Mouse (Mus musculus) liver, embryonic 11.5 days (tissue): ENCODE data around the gene Gm40193. TPM values are rescaled to one million over a fixed set of nuclear protein-coding genes. Genes with fewer than 3 reads are reported as not detected.

Experiments used
- ATAC-seq: fragments of 200-750 bp; cut with Nextera tagmentation; replicated peaks from 2 replicates; pipeline ENCODE4 v1.8.0; 2017; ENCODE audit warnings: moderate number of reproducible peaks, mild to moderate bottlenecking, moderate TSS enrichment, moderate library complexity; ENCODE audit not compliant: low FRiP score
- DNase-seq: peaks from one replicate; pipeline ENCODE4 v3.0.0-alpha.2; 2017; ENCODE audit warnings: low spot score
- H3K27ac ChIP-seq: fragments of 300-500 bp; sonication (generic); 2 replicates; pipeline ENCODE4 v1.5.1; 2014; ENCODE audit warnings: mild to moderate bottlenecking, low read depth, low read length, control low read depth
- H3K27me3 ChIP-seq: fragments of 300-500 bp; sonication (generic); replicated peaks from 2 replicates; pipeline ENCODE4 v1.6.1; 2014; ENCODE audit warnings: low read length, mixed read lengths; ENCODE audit not compliant: control insufficient read depth, insufficient read depth
- H3K36me3 ChIP-seq: fragments of 300-500 bp; sonication (generic); 2 replicates; pipeline ENCODE4 v1.6.1; 2014; ENCODE audit warnings: mild to moderate bottlenecking, low read length, moderate library complexity, mixed read lengths; ENCODE audit not compliant: control insufficient read depth, insufficient read depth
- H3K4me1 ChIP-seq: fragments of 300-500 bp; sonication (generic); replicated peaks from 2 replicates; pipeline ENCODE4 v1.6.1; 2014; ENCODE audit warnings: low read length, mixed read lengths; ENCODE audit not compliant: control insufficient read depth, insufficient read depth
- H3K4me2 ChIP-seq: fragments of 300-500 bp; sonication (generic); 2 replicates; pipeline ENCODE4 v1.6.1; 2014; ENCODE audit warnings: mild to moderate bottlenecking, control low read depth, moderate library complexity
- H3K4me3 ChIP-seq: fragments of 300-500 bp; sonication (generic); 2 replicates; pipeline ENCODE4 v1.5.1; 2014; ENCODE audit warnings: low read depth, low read length, control low read depth
- H3K9ac ChIP-seq: fragments of 300-500 bp; sonication (generic); 2 replicates; pipeline ENCODE4 v1.6.1; 2014; ENCODE audit warnings: low read depth, low read length, control low read depth
- H3K9me3 ChIP-seq: fragments of 300-500 bp; sonication (generic); 2 replicates; pipeline ENCODE4 v1.6.1; 2016; ENCODE audit warnings: low read length, inconsistent platforms, mixed read lengths; ENCODE audit not compliant: control insufficient read depth
- WGBS: fragments of 180-500 bp; shearing (Covaris S2); extraction: QIAGEN DNeasy Blood & Tissue Kit; methylation state at CpG from one replicate; pipeline ENCODE4 v1.1.7; 2014; 5-methylcytosine and 5-hydroxymethylcytosine counted together
- polyA plus RNA-seq: library from polyadenylated mRNA; unstranded; fragments of >200 nt; fragmentation: Nextera tagmentation; extraction: Ambion mirVana; gene quantifications from 2 replicates; pipeline ENCODE4 v1.2.1, GENCODE M21; 2014

Gene Gm40193
- polyA plus RNA-seq, 1 experiment from 2014 or later = not detected

DNA sequence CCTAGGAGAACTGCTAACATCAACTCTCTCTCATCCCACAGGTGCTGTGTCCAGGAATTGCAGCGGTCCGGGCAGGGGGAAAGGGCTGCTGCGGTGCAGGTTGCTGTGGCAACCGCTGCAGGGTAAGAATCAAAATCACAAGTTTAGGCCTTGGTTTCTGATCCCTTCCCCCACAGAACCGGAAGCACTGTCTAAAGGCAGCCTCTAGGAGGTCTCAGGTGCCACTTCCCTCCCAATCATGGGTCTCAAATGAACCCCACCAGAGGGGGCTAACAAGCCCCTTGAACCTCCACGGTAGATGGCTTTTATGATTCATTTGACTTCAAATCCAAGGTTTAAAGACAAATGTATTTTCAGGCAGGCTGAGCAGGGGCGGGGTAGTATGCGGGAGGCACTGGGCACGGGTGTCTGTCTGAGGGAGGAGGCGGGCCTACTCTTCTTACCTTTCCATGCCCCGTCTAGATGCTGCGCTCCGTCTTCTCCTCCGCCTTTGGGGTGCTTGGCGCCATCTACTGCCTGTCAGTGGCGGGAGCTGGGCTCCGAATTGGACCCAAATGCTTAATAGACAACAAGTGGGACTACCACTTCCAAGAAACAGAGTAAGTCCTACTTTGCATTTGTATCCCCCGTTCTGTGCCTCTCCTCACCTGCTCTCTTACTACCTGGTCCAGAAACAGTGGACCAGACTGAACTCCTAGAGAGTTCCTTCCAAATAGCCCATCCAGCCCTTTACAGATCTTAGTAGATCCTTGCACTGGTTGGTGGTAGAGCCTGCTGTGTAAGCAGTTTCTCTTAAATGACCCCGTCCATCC lies 22.8 kb downstream of the Gm40193 start:
- H3K27ac ChIP-seq = no peak overlapping the region
- peaks cover 6% of the 10 kb centered on the region for H3K4me1 ChIP-seq
- H3K9me3 ChIP-seq = no peaks in the 10 kb centered on the region
- no peaks in the 10 kb centered on the region for H3K27me3 ChIP-seq
- H3K9ac ChIP-seq = no peak overlapping the region
- 10% methylated on average over 19 of the region's 19 CpGs for WGBS
- peak; percentile 49 for DNase-seq
- no peak overlapping the region for H3K4me3 ChIP-seq
- no peaks in the 10 kb centered on the region for H3K36me3 ChIP-seq
- no peak for ATAC-seq
- H3K4me2 ChIP-seq = peak overlapping the region; percentile 11; the same call in 1 of the 2 replicates

GRCm38 (mm10) chr11:70506962-70507515 lies 25.7 kb downstream of the Gm40193 start:
- H3K27me3 ChIP-seq = no peaks in the 10 kb centered on the region

DNA sequence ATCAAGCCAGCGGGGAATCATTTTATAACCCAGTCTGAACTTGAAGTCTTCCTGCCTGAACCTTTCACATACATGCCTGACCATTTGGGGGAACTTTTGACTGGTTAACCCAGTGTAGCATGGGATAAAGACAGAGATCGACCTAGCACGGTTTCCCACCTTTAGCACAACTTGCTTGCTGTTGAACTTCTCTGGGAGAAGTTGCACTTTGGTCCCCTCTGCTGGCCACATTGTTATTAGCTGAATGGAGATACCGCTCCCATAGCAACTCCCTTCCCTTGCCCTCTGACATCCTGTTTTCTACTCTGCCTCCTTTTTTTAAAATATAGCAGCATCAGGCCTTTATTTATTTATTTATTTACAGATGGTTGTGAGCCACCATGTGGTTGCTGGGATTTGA lies 26.4 kb downstream of the Gm40193 start:
- Histone ChIP-seq H3K4me2 (peak overlapping the region; percentile 36; the same call in 1 of the 2 replicates), H3K4me3 (no peak overlapping the region), H3K27me3 (no peaks in the 10 kb centered on the region), H3K4me1 (peaks cover 10% of the 10 kb centered on the region), H3K9ac (no peak overlapping the region), H3K27ac (no peak overlapping the region), H3K36me3 (no peaks in the 10 kb centered on the region), H3K9me3 (no peaks in the 10 kb centered on the region)
- ATAC-seq (no peak), DNase-seq (peak; percentile 51)
- 23% methylated on average over 4 of the region's 4 CpGs for WGBS

More at GRCm38 (mm10) chr11:70506962-70507515, 25.7 kb downstream of the Gm40193 start:
- no peak overlapping the region for H3K4me3 ChIP-seq
- H3K9me3 ChIP-seq = no peaks in the 10 kb centered on the region
- no peak overlapping the region for H3K27ac ChIP-seq
- H3K4me1 ChIP-seq = peaks cover 10% of the 10 kb centered on the region
- no peaks in the 10 kb centered on the region for H3K36me3 ChIP-seq
- H3K4me2 ChIP-seq = no peak overlapping the region
- WGBS = 72% methylated on average over 7 of the region's 7 CpGs
- DNase-seq (no peak), ATAC-seq (no peak)
- no peak overlapping the region for H3K9ac ChIP-seq

DNA sequence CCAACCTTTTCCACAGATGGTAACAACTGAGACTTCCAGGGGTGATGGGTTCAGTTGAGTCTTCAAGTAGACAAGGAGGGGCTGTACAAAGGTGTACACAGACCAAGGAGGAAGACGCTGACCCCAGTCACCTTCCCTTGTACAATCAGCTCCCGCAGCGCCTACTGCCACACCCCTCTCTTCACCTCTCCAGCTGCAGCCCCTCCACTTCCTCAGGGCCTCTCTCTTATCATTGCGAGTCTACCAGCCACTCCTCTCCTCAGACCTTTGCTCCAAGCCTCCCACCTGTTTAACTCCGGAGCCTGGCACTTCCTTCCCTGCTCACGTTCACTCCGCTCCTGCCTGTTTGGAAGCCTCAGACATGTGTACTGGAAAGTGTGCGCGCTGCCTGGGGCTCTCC lies 27.8 kb downstream of the Gm40193 start, which contains the start of gene Tm4sf5:
TSS of gene Tm4sf5 (plus strand) at position 275 of the 400 bp plus-strand sequence.
- Histone ChIP-seq H3K4me3 (no peak within 1 kb of the TSS; the same call in 1 of the 2 replicates), H3K27me3 (no peaks in the 10 kb centered on the region), H3K9ac (no peak within 1 kb of the TSS), H3K36me3 (no peaks in the 10 kb centered on the region), H3K9me3 (no peaks in the 10 kb centered on the region), H3K27ac (no peak within 1 kb of the TSS), H3K4me1 (peaks cover 8% of the 10 kb centered on the region), H3K4me2 (peak within 1 kb of the TSS; percentile 10; the same call in 1 of the 2 replicates)
- ATAC-seq (no peak), DNase-seq (no peak)
- WGBS = 36% methylated on average over 9 of the region's 9 CpGs

DNA sequence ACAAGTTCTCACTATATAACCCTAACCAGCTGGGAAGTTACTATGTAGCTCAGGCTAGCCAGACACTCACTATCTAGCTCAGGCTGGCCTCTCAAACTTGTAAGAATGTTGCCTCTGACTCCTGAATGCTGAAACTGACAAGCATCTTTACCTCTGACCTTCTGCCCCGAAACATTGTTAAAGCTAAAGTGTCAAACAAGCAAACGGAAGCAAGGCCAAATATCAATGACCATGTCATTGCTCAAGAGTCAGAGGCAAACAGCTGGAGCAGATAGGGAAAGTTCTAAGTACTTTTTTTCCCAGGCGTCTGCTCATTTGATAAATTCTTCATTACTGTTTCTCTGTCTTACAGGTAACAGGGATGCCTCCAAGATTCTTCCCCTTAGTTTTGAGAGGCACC lies 30.7 kb downstream of the Gm40193 start:
- WGBS = 54% methylated on average over 3 of the region's 3 CpGs
- no peak for ATAC-seq
- no peaks in the 10 kb centered on the region for H3K27me3 ChIP-seq

GRCm38 (mm10) chr11:70500476-70500812 lies 32.3 kb downstream of the Gm40193 start:
- H3K9ac ChIP-seq = no peak overlapping the region
- DNase-seq (no peak), ATAC-seq (no peak)
- no peaks in the 10 kb centered on the region for H3K27me3 ChIP-seq
- H3K4me3 ChIP-seq = no peak overlapping the region
- H3K4me1 ChIP-seq = peaks cover 8% of the 10 kb centered on the region
- no peaks in the 10 kb centered on the region for H3K36me3 ChIP-seq
- no peak overlapping the region for H3K27ac ChIP-seq
- no peaks in the 10 kb centered on the region for H3K9me3 ChIP-seq
- 96% methylated on average over 1 of the region's 1 CpGs for WGBS
- H3K4me2 ChIP-seq = no peak overlapping the region

More for the DNA sequence above, 30.7 kb downstream of the Gm40193 start:
- Histone ChIP-seq H3K4me2 (no peak overlapping the region), H3K9ac (no peak overlapping the region), H3K27ac (no peak overlapping the region), H3K4me1 (peaks cover 8% of the 10 kb centered on the region), H3K4me3 (no peak overlapping the region), H3K9me3 (no peaks in the 10 kb centered on the region), H3K36me3 (no peaks in the 10 kb centered on the region)
- no peak for DNase-seq

DNA sequence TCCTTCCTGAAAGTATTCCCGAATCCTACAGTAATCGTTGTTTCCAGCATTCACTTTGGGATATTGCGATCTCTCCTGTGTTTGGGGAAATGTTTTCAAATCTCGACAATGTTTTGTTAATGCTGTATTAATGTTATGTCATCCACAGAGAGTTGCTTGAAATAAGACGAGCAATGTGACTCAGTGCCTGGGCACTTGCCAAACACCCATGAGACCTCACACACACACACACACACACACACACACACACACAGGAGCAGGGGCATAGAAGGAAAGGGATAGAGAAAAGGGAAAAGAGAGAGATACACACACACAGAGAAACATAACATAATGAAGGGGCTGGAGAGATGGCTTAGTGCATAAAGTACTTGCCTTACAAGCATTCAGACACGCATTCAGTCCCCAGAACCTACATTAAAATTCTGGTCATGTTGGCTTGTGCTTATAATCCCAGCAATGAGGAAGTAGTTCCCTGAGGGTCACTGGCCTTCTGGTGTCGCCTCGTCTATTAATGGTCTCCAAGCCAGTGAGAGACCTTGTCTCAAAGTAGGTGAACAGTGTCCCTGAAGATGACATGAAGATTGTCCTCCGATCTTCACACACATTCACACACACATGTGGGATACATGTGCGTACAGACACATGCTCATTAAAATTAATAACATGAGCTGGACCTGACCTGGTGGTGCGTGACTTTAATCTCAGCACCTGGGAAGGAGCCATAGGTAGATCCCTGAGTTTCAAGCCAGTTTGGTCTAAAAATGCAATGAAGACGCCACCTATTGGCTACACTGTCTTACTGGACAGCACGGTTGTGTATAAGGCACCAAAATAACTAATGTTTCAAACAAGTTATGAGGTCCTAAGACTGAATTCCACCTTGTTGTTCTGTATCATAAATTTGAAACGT lies 32.9 kb downstream of the Gm40193 start:
- WGBS = 73% methylated on average over 14 of the region's 14 CpGs
- no peak for ATAC-seq
- H3K4me1 ChIP-seq = peaks cover 3% of the 10 kb centered on the region

GRCm38 (mm10) chr11:70489684-70490083 lies 43.1 kb downstream of the Gm40193 start:
- Histone ChIP-seq H3K9ac (no peak overlapping the region), H3K4me2 (no peak overlapping the region), H3K36me3 (no peaks in the 10 kb centered on the region), H3K27me3 (no peaks in the 10 kb centered on the region), H3K4me1 (no peaks in the 10 kb centered on the region), H3K4me3 (no peak overlapping the region), H3K9me3 (no peaks in the 10 kb centered on the region), H3K27ac (no peak overlapping the region)
- ATAC-seq (no peak), DNase-seq (no peak)
- WGBS = 44% methylated on average over 6 of the region's 6 CpGs

More for the DNA sequence above, 32.9 kb downstream of the Gm40193 start:
- Histone ChIP-seq H3K9ac (no peak overlapping the region), H3K9me3 (no peaks in the 10 kb centered on the region), H3K4me2 (no peak overlapping the region), H3K27ac (no peak overlapping the region), H3K27me3 (no peaks in the 10 kb centered on the region), H3K36me3 (no peaks in the 10 kb centered on the region), H3K4me3 (no peak overlapping the region)
- no peak for DNase-seq
